Mouse (Mus musculus): Measurements from ENCODE around the gene Fbxl18.

Gene Fbxl18

GRCm38 (mm10) chr5:142836891-142837290, 58.3 kb downstream of the Fbxl18 start:
- no peak for ATAC-seq (ENCODE audit: insufficient number of reproducible peaks, low FRiP score, low TSS enrichment)

GRCm38 (mm10) chr5:142833646-142834438, 61.4 kb downstream of the Fbxl18 start:
- ATAC-seq (ENCODE audit: insufficient number of reproducible peaks, low FRiP score, low TSS enrichment), result no peak

- no peak for ATAC-seq (ENCODE audit: insufficient number of reproducible peaks, low FRiP score, low TSS enrichment)
These were observed 69.1 kb downstream of the Fbxl18 start for GRCm38 (mm10) chr5:142826131-142826530.

- no peak for ATAC-seq (ENCODE audit: insufficient number of reproducible peaks, low FRiP score, low TSS enrichment)
These were observed 69.6 kb downstream of the Fbxl18 start for GRCm38 (mm10) chr5:142825665-142826064.

GRCm38 (mm10) chr5:142824091-142824490, 71.1 kb downstream of the Fbxl18 start:
- no peak for ATAC-seq (ENCODE audit: insufficient number of reproducible peaks, low FRiP score, low TSS enrichment)

GRCm38 (mm10) chr5:142823096-142824062, 71.8 kb downstream of the Fbxl18 start:
- peak; percentile 31; the same call in 1 of the 2 replicates for ATAC-seq (ENCODE audit: insufficient number of reproducible peaks, low FRiP score, low TSS enrichment)

GRCm38 (mm10) chr5:142822286-142823095, 72.7 kb downstream of the Fbxl18 start:
- no peak for ATAC-seq (ENCODE audit: insufficient number of reproducible peaks, low FRiP score, low TSS enrichment)

- ATAC-seq (ENCODE audit: insufficient number of reproducible peaks, low FRiP score, low TSS enrichment), result no peak
These were observed 73.3 kb downstream of the Fbxl18 start for GRCm38 (mm10) chr5:142821974-142822285.

GRCm38 (mm10) chr5:142821266-142821973, 73.8 kb downstream of the Fbxl18 start:
- ATAC-seq (ENCODE audit: insufficient number of reproducible peaks, low FRiP score, low TSS enrichment), result peak; percentile 46

GRCm38 (mm10) chr5:142820276-142821265, 74.7 kb downstream of the Fbxl18 start:
- no peak for ATAC-seq (ENCODE audit: insufficient number of reproducible peaks, low FRiP score, low TSS enrichment)

- ATAC-seq (ENCODE audit: insufficient number of reproducible peaks, low FRiP score, low TSS enrichment), result no peak
These were observed 75.6 kb downstream of the Fbxl18 start for GRCm38 (mm10) chr5:142819385-142820275.

- no peak for ATAC-seq (ENCODE audit: insufficient number of reproducible peaks, low FRiP score, low TSS enrichment)
These were observed 76.5 kb downstream of the Fbxl18 start for GRCm38 (mm10) chr5:142818435-142819360.

GRCm38 (mm10) chr5:142817524-142818434, 77.4 kb downstream of the Fbxl18 start, which contains the start of gene Tnrc18:
TSS of gene Tnrc18 (minus strand) at chr5:142817662.
- ATAC-seq (ENCODE audit: insufficient number of reproducible peaks, low FRiP score, low TSS enrichment), result peak; percentile 38; the same call in 1 of the 2 replicates

All from cerebellum, adult (tissue).